Mouse (Mus musculus): ENCODE measurements around the gene Aph1c. TPM values are rescaled to one million over a fixed set of nuclear protein-coding genes. Genes with fewer than 3 reads are reported as not detected.
"Not testable (repeated sequence)": the region's sequence is repeated elsewhere in the genome, so short reads cannot be mapped to it uniquely, and the experiment has no call there.

Gene Aph1c
- polyA plus RNA-seq, 1 experiment from 2014 or later: 1.5 TPM

- Histone ChIP-seq H3K4me1 (peaks cover 3% of the 10 kb centered on the region; the same call in 1 of the 2 replicates), H3K9me3 (no peaks in the 10 kb centered on the region), H3K27me3 (ENCODE audit: poor library complexity, severe bottlenecking) (no peaks in the 10 kb centered on the region), H3K27ac (no peak overlapping the region), H3K36me3 (replicated peaks) (no peaks in the 10 kb centered on the region), H3K4me3 (no peak overlapping the region)
- no peak for DNase-seq (ENCODE audit: extremely low spot score, low spot score)
- 83% methylated on average over 5 of the region's 5 CpGs for WGBS
Observed at GRCm38 (mm10) chr9:66820996-66821395, 13.5 kb downstream of the Aph1c start.

DNA sequence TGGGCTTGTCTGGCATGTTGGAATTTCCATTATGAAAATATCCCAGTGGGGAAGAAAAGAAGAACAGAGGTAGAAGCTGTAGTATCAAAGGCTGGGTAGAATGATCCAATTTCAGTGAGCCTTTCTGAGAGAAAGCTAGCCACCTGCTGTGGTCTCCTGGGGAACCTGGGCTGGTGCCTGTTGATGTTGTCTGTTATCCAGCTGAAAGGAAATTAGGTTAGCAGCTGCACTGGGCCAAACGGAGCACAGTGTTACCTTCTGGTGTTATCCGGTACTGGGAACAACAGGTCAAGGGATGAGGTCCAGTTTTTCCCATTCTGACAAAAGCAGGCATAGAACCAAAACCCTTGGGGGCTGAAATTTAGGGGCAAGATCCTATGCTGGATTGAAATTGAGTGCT, 21.1 kb downstream of the Aph1c start:
- Histone ChIP-seq H3K4me3 (no peak overlapping the region), H3K27ac (no peak overlapping the region), H3K36me3 (replicated peaks) (no peaks in the 10 kb centered on the region), H3K4me1 (peaks cover 24% of the 10 kb centered on the region), H3K27me3 (ENCODE audit: poor library complexity, severe bottlenecking) (peaks cover 4% of the 10 kb centered on the region), H3K9me3 (no peaks in the 10 kb centered on the region)
- DNase-seq (ENCODE audit: extremely low spot score, low spot score): no peak
- WGBS: 3% methylated on average over 2 of the region's 2 CpGs

DNA sequence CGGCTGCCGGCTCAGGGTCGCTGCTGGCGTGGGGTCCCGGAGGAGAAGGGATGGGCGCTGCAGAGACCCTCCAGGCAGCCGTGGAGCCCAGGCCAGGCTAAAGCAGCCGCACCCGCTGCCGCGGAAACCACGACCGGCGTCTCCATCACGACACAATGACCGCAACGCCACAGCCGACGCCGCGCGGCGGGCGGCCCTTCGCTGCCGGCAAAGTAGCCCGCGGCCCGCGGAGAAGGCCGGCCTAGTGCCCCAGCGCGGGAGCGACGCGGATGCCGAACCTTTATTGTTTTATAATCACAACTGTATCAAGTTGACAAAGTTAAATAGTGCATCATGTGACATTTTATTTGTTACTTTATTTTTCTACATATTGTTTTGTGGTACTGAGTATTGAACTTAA, 28.6 kb downstream of the Aph1c start:
- WGBS: 2% methylated on average over 31 of the region's 37 CpGs
- H3K27ac ChIP-seq: peak overlapping the region; percentile 65; the same call in 1 of the 2 replicates

GRCm38 (mm10) chr9:66801947-66802346, 32.6 kb downstream of the Aph1c start:
- H3K27ac ChIP-seq: no peak overlapping the region
- H3K4me1 ChIP-seq: peaks cover 14% of the 10 kb centered on the region
- no peak overlapping the region for H3K4me3 ChIP-seq
- H3K9me3 ChIP-seq: no peaks in the 10 kb centered on the region
- peaks cover 56% of the 10 kb centered on the region for H3K27me3 ChIP-seq (ENCODE audit: poor library complexity, severe bottlenecking)
- no peaks in the 10 kb centered on the region for H3K36me3 ChIP-seq (replicated peaks)
- DNase-seq (ENCODE audit: extremely low spot score, low spot score): no peak
- 55% methylated on average over 12 of the region's 12 CpGs for WGBS

More for the DNA sequence above, 28.6 kb downstream of the Aph1c start:
- Histone ChIP-seq H3K4me1 (peaks cover 16% of the 10 kb centered on the region), H3K4me3 (peak overlapping the region; percentile 46), H3K27me3 (ENCODE audit: poor library complexity, severe bottlenecking) (peaks cover 67% of the 10 kb centered on the region)
- DNase-seq (ENCODE audit: extremely low spot score, low spot score): peak; percentile 47
- H3K9me3 ChIP-seq; H3K36me3 ChIP-seq (replicated peaks): not testable (repeated sequence)

GRCm38 (mm10) chr9:66796739-66797138, 37.8 kb downstream of the Aph1c start, which contains the start of gene Gm10647:
Gene Gm10647 (plus strand): TSS chr9:66797039.
- Histone ChIP-seq H3K27me3 (ENCODE audit: poor library complexity, severe bottlenecking) (peaks cover 21% of the 10 kb centered on the region), H3K9me3 (no peaks in the 10 kb centered on the region), H3K4me3 (peak within 1 kb of the TSS; percentile 67), H3K36me3 (replicated peaks) (no peaks in the 10 kb centered on the region), H3K4me1 (peaks cover 22% of the 10 kb centered on the region), H3K27ac (peak within 1 kb of the TSS; percentile 89)
- DNase-seq (ENCODE audit: extremely low spot score, low spot score): no peak
- WGBS: 79% methylated on average over 5 of the region's 5 CpGs

DNA sequence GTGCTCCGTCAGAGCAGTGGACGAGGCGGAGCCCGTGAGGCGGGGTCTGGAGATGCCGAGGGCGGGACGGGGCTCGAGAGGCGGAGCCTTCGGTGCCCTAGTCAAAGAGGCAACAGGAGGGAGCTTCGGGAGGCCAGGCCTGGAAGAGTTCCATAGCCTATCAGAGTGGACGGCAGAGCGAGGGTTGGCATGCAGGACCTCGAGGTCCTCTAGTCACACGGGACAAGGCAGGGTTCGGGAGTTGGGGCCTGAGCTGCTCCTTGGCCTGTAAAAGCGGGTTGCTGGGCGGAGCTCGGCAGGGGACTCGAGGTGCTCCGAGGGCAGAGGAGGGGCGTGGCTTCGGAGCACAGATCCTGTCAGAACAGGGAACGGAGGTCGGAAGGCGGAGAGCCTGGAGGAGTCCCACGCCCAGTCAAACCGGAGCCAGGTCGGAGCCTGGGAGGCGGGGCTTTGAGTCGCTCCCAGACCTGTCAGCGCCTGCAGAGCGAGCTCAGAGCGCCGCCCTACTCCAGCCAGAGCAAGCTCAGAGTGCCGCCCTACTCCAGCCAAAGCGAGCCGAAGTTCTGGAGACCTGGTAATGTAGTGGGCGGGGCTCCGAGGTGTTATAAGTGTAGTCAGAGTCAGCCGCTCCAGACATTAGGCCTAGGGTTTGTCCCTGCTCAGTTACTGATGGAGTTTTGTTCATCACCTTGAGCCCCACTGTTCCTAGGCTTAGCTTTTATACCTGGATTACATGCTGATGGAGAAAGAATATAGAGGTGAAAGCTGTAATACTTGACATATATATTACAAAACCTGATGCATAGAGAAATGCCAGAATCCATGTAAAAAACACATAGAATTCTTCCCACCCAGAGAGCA, 38.8 kb downstream of the Aph1c start, which contains the start of gene Aph1b:
Gene Aph1b, minus strand, starts transcription at position 27 of the 861 bp plus-strand sequence.
- Histone ChIP-seq H3K9me3 (no peaks in the 10 kb centered on the region), H3K4me1 (peaks cover 19% of the 10 kb centered on the region)
- peak; percentile 98 for DNase-seq (ENCODE audit: extremely low spot score, low spot score)

GRCm38 (mm10) chr9:66794629-66795463, 39.7 kb downstream of the Aph1c start:
- Histone ChIP-seq H3K4me1 (peaks cover 19% of the 10 kb centered on the region), H3K36me3 (replicated peaks) (peaks cover 6% of the 10 kb centered on the region), H3K27ac (peak overlapping the region; percentile 89), H3K4me3 (peak overlapping the region; percentile 67), H3K27me3 (ENCODE audit: poor library complexity, severe bottlenecking) (peaks cover 17% of the 10 kb centered on the region), H3K9me3 (no peaks in the 10 kb centered on the region)
- 2% methylated on average over 43 of the region's 43 CpGs for WGBS
- DNase-seq (ENCODE audit: extremely low spot score, low spot score): no peak

More for the DNA sequence above, 38.8 kb downstream of the Aph1c start, which contains the start of gene Aph1b:
- Histone ChIP-seq H3K4me3 (peak within 1 kb of the TSS; percentile 67), H3K36me3 (replicated peaks) (no peaks in the 10 kb centered on the region), H3K27ac (peak within 1 kb of the TSS; percentile 89), H3K27me3 (ENCODE audit: poor library complexity, severe bottlenecking) (peaks cover 17% of the 10 kb centered on the region)
- under 1% methylated on average over 42 of the region's 42 CpGs for WGBS

GRCm38 (mm10) chr9:66787821-66788220, 46.7 kb downstream of the Aph1c start:
- H3K4me3 ChIP-seq: no peak overlapping the region
- no peaks in the 10 kb centered on the region for H3K27me3 ChIP-seq (ENCODE audit: poor library complexity, severe bottlenecking)
- DNase-seq (ENCODE audit: extremely low spot score, low spot score): no peak
- no peak overlapping the region for H3K27ac ChIP-seq
- no peaks in the 10 kb centered on the region for H3K4me1 ChIP-seq
- H3K9me3 ChIP-seq: no peaks in the 10 kb centered on the region
- WGBS: 19% methylated on average over 2 of the region's 2 CpGs
- H3K36me3 ChIP-seq (replicated peaks): peaks cover 15% of the 10 kb centered on the region

DNA sequence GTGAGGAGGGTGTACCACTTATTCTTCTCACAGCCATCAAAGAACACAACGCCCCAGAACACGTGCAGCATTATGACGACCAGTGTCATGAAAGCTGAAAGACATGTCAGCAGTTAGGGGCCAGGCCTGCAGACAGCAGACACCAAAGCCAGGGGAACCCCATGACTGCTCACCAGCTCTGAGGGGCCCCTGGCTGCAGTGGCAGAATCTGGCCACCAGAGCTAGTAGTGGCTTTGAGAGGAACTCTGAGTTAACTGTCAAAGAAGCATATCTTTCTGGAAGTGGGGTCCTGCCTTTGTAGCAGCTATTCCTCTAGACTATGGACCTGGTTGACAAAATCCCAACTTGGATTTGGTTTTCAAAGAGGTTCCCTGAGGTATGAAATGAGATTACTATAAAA, 50.0 kb downstream of the Aph1c start:
- H3K9me3 ChIP-seq; DNase-seq (ENCODE audit: extremely low spot score, low spot score); H3K4me1 ChIP-seq; H3K27ac ChIP-seq; H3K27me3 ChIP-seq (ENCODE audit: poor library complexity, severe bottlenecking); H3K4me3 ChIP-seq: not testable (repeated sequence)
- H3K36me3 ChIP-seq (replicated peaks): peaks cover 10% of the 10 kb centered on the region
- WGBS: 100% methylated on average over 1 of the region's 3 CpGs

GRCm38 (mm10) chr9:66770701-66771100, 63.8 kb downstream of the Aph1c start:
- H3K27me3 ChIP-seq (ENCODE audit: poor library complexity, severe bottlenecking): no peaks in the 10 kb centered on the region
- H3K4me3 ChIP-seq: no peak overlapping the region
- H3K9me3 ChIP-seq: no peaks in the 10 kb centered on the region
- no peak overlapping the region for H3K27ac ChIP-seq
- H3K4me1 ChIP-seq: no peaks in the 10 kb centered on the region
- no peak for DNase-seq (ENCODE audit: extremely low spot score, low spot score)
- no peaks in the 10 kb centered on the region for H3K36me3 ChIP-seq (replicated peaks)

GRCm38 (mm10) chr9:66769275-66769674, 65.3 kb downstream of the Aph1c start:
- no peak for DNase-seq (ENCODE audit: extremely low spot score, low spot score)
- H3K4me3 ChIP-seq: no peak overlapping the region
- H3K27me3 ChIP-seq (ENCODE audit: poor library complexity, severe bottlenecking): no peaks in the 10 kb centered on the region
- H3K27ac ChIP-seq: no peak overlapping the region
- H3K9me3 ChIP-seq: no peaks in the 10 kb centered on the region
- WGBS: 89% methylated on average over 3 of the region's 3 CpGs
- 0 out of 2 replicates have a peak, but pooled peaks cover 2% of the 10 kb centered on the region for H3K36me3 ChIP-seq (replicated peaks)
- no peaks in the 10 kb centered on the region for H3K4me1 ChIP-seq

GRCm38 (mm10) chr9:66768721-66769120, 65.8 kb downstream of the Aph1c start:
- no peak overlapping the region for H3K4me3 ChIP-seq
- WGBS: 91% methylated on average over 1 of the region's 1 CpGs
- no peaks in the 10 kb centered on the region for H3K9me3 ChIP-seq
- no peak for DNase-seq (ENCODE audit: extremely low spot score, low spot score)
- H3K4me1 ChIP-seq: no peaks in the 10 kb centered on the region
- no peaks in the 10 kb centered on the region for H3K27me3 ChIP-seq (ENCODE audit: poor library complexity, severe bottlenecking)
- H3K27ac ChIP-seq: no peak overlapping the region
- H3K36me3 ChIP-seq (replicated peaks): 0 out of 2 replicates have a peak, but pooled peaks cover 2% of the 10 kb centered on the region

Data from forebrain, embryonic 10.5 days (tissue).